Mouse (Mus musculus) embryonic facial prominence, embryonic 13.5 days (tissue): ENCODE data around the gene Rap1gap. TPM values are rescaled to one million over a fixed set of nuclear protein-coding genes. Genes with fewer than 3 reads are reported as not detected.
A peak's percentile ranks its signal among the peaks of the same experiment; 100 is the strongest.

Experiments used
- ATAC-seq: fragments of 200-750 bp; cut with Nextera tagmentation; 2 replicates; pipeline ENCODE4 v1.8.0; 2017; ENCODE audit warnings: low read depth; ENCODE audit not compliant: insufficient number of reproducible peaks, insufficient read depth, low FRiP score, low TSS enrichment
- H3K27ac ChIP-seq: fragments of 300-500 bp; sonication (generic); 2 replicates; pipeline ENCODE4 v1.5.1; 2015; ENCODE audit warnings: moderate library complexity, mild to moderate bottlenecking, inconsistent platforms
- H3K27me3 ChIP-seq: fragments of 300-500 bp; sonication (generic); 2 replicates; pipeline ENCODE4 v1.6.1; 2015; ENCODE audit warnings: mild to moderate bottlenecking, inconsistent platforms
- H3K36me3 ChIP-seq: fragments of 300-500 bp; sonication (generic); 2 replicates; pipeline ENCODE4 v1.6.1; 2015; ENCODE audit warnings: mild to moderate bottlenecking, inconsistent platforms
- H3K4me1 ChIP-seq: fragments of 300-500 bp; sonication (generic); 2 replicates; pipeline ENCODE4 v1.6.1; 2015; ENCODE audit warnings: inconsistent platforms
- H3K4me2 ChIP-seq: fragments of 300-500 bp; sonication (generic); 2 replicates; pipeline ENCODE4 v1.6.1; 2015; ENCODE audit warnings: moderate library complexity, mild to moderate bottlenecking, inconsistent platforms
- H3K4me3 ChIP-seq: fragments of 300-500 bp; sonication (generic); 2 replicates; pipeline ENCODE4 v1.5.1; 2015; ENCODE audit warnings: mild to moderate bottlenecking, inconsistent platforms
- H3K9ac ChIP-seq: fragments of 300-500 bp; sonication (generic); 2 replicates; pipeline ENCODE4 v1.6.1; 2015; ENCODE audit warnings: mild to moderate bottlenecking, inconsistent platforms
- H3K9me3 ChIP-seq: fragments of 300-500 bp; sonication (generic); 2 replicates; pipeline ENCODE4 v1.6.1; 2016; ENCODE audit warnings: inconsistent platforms
- WGBS: fragments of 180-500 bp; shearing (Covaris S2); methylation state at CpG from one replicate; pipeline ENCODE4 v1.1.7; 2015; ENCODE audit warnings: mixed read lengths; 5-methylcytosine and 5-hydroxymethylcytosine counted together
- polyA plus RNA-seq: library from polyadenylated mRNA; unstranded; fragments of >200 nt; fragmentation: Nextera tagmentation; extraction: Ambion mirVana; gene quantifications from 2 replicates; pipeline ENCODE4 v1.2.1, GENCODE M21; 2015

Gene Rap1gap
- polyA plus RNA-seq, 1 experiment from 2014 or later: 15.7 TPM

GRCm38 (mm10) chr4:137646262-137646661, 18.3 kb upstream of the Rap1gap start:
- H3K36me3 ChIP-seq: peaks cover 85% of the 10 kb centered on the region

GRCm38 (mm10) chr4:137647648-137648047, 16.9 kb upstream of the Rap1gap start:
- Histone ChIP-seq H3K9ac (no peak overlapping the region), H3K4me2 (no peak overlapping the region), H3K9me3 (no peaks in the 10 kb centered on the region), H3K27ac (no peak overlapping the region), H3K36me3 (peaks cover 97% of the 10 kb centered on the region), H3K27me3 (no peaks in the 10 kb centered on the region), H3K4me1 (peaks cover 24% of the 10 kb centered on the region), H3K4me3 (no peak overlapping the region)
- 31% methylated on average over 6 of the region's 6 CpGs for WGBS
- ATAC-seq: no peak

More at GRCm38 (mm10) chr4:137646262-137646661, 18.3 kb upstream of the Rap1gap start:
- Histone ChIP-seq H3K4me2 (no peak overlapping the region), H3K27me3 (no peaks in the 10 kb centered on the region), H3K9ac (no peak overlapping the region), H3K9me3 (no peaks in the 10 kb centered on the region), H3K4me3 (no peak overlapping the region), H3K4me1 (peaks cover 24% of the 10 kb centered on the region), H3K27ac (no peak overlapping the region)
- ATAC-seq: no peak

GRCm38 (mm10) chr4:137648230-137648629, 16.3 kb upstream of the Rap1gap start:
- H3K4me2 ChIP-seq: no peak overlapping the region
- H3K4me3 ChIP-seq: no peak overlapping the region
- peak overlapping the region; percentile 30 for H3K27ac ChIP-seq
- no peaks in the 10 kb centered on the region for H3K27me3 ChIP-seq
- H3K9me3 ChIP-seq: no peaks in the 10 kb centered on the region
- H3K4me1 ChIP-seq: peaks cover 24% of the 10 kb centered on the region
- H3K36me3 ChIP-seq: peaks cover 97% of the 10 kb centered on the region
- WGBS: 67% methylated on average over 9 of the region's 9 CpGs
- no peak for ATAC-seq
- no peak overlapping the region for H3K9ac ChIP-seq

- Histone ChIP-seq H3K27ac (no peak overlapping the region), H3K27me3 (no peaks in the 10 kb centered on the region), H3K9me3 (no peaks in the 10 kb centered on the region), H3K9ac (no peak overlapping the region), H3K4me1 (peaks cover 28% of the 10 kb centered on the region), H3K4me2 (no peak overlapping the region), H3K4me3 (no peak overlapping the region), H3K36me3 (peaks cover 99% of the 10 kb centered on the region)
- WGBS: 72% methylated on average over 5 of the region's 5 CpGs
- no peak for ATAC-seq
Measured at GRCm38 (mm10) chr4:137650912-137651311, 13.6 kb upstream of the Rap1gap start.

GRCm38 (mm10) chr4:137652835-137653346, 11.6 kb upstream of the Rap1gap start:
- H3K4me3 ChIP-seq: no peak overlapping the region
- peaks cover 15% of the 10 kb centered on the region for H3K4me1 ChIP-seq
- no peaks in the 10 kb centered on the region for H3K9me3 ChIP-seq
- H3K4me2 ChIP-seq: no peak overlapping the region
- ATAC-seq: no peak
- WGBS: 92% methylated on average over 5 of the region's 5 CpGs
- H3K27ac ChIP-seq: no peak overlapping the region
- peaks cover 99% of the 10 kb centered on the region for H3K36me3 ChIP-seq
- H3K27me3 ChIP-seq: no peaks in the 10 kb centered on the region
- no peak overlapping the region for H3K9ac ChIP-seq

DNA sequence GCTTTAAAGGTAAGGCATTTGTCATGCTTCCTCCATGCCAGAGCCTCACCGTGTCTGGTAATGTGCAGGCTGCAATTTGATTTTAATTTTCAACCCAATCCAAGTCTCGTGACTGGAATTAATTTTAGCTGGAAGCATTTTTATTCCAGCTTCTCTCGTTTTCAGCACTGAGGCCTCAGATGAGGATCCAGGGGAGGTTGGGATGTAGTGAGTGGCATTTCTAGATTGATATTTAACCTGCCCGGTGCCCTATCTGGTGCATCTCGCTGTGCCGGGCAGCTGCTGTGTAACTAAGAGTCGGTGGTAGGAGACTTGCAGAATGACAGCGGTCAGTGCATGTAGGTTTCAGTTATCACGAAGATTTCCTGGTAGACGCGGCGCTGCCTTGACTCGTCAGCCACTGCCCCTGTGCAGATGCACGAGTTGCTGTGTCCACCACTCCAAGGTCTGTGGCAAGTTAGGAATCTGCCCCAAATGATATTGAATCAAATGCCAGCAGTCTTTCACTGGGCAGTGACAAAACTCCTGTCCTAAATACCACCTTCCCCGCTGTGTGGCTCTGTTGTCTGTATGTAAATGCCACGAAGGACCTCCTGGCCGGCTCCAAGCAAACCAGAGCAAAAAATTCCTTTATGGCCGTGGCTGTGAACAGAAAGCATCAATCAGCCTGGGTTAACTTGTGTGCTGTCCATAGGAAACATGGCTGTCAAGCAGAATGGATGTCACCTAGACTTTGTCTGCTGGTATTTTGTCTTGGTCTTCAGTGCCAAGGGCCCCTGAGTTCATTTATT, 9.1 kb upstream of the Rap1gap start:
- peaks cover 76% of the 10 kb centered on the region for H3K36me3 ChIP-seq
- H3K9ac ChIP-seq: no peak overlapping the region
- H3K9me3 ChIP-seq: no peaks in the 10 kb centered on the region
- H3K4me2 ChIP-seq: no peak overlapping the region
- no peak overlapping the region for H3K4me3 ChIP-seq
- H3K27me3 ChIP-seq: no peaks in the 10 kb centered on the region
- H3K4me1 ChIP-seq: peaks cover 7% of the 10 kb centered on the region; the same call in 1 of the 2 replicates
- 80% methylated on average over 18 of the region's 18 CpGs for WGBS
- H3K27ac ChIP-seq: no peak overlapping the region
- no peak for ATAC-seq

- ATAC-seq: no peak
- Histone ChIP-seq H3K27me3 (no peaks in the 10 kb centered on the region), H3K9ac (no peak overlapping the region), H3K4me2 (no peak overlapping the region), H3K9me3 (no peaks in the 10 kb centered on the region), H3K4me3 (no peak overlapping the region), H3K36me3 (peaks cover 53% of the 10 kb centered on the region), H3K4me1 (peaks cover 13% of the 10 kb centered on the region; the same call in 1 of the 2 replicates), H3K27ac (no peak overlapping the region)
- 93% methylated on average over 8 of the region's 8 CpGs for WGBS
Measured at GRCm38 (mm10) chr4:137657674-137658073, 6.9 kb upstream of the Rap1gap start.

DNA sequence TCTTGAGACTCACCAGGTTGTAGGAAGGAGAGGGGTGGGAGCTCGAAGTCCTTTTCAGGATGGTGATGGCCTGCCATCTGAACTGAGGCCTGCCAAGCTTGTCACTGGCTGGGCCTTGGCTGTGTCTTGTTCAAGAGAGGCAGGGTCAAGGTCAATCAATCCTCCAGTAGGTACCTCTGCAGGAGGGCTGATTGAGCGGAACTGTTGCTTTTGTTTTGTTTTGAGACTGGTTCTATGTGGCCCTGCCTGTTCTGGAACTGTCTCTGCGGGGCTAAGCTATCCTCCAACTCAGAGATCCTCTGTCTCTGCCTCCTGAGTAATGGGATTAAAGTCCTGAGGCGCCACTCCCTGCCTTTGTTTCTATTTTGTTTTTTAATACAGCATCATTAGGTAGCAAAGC, 5.0 kb upstream of the Rap1gap start:
- Histone ChIP-seq H3K4me2 (no peak overlapping the region), H3K9ac (no peak overlapping the region), H3K4me3 (no peak overlapping the region), H3K4me1 (peaks cover 22% of the 10 kb centered on the region), H3K27ac (no peak overlapping the region), H3K36me3 (peaks cover 35% of the 10 kb centered on the region), H3K9me3 (no peaks in the 10 kb centered on the region), H3K27me3 (peaks cover 15% of the 10 kb centered on the region)
- no peak for ATAC-seq
- WGBS: 82% methylated on average over 4 of the region's 4 CpGs

DNA sequence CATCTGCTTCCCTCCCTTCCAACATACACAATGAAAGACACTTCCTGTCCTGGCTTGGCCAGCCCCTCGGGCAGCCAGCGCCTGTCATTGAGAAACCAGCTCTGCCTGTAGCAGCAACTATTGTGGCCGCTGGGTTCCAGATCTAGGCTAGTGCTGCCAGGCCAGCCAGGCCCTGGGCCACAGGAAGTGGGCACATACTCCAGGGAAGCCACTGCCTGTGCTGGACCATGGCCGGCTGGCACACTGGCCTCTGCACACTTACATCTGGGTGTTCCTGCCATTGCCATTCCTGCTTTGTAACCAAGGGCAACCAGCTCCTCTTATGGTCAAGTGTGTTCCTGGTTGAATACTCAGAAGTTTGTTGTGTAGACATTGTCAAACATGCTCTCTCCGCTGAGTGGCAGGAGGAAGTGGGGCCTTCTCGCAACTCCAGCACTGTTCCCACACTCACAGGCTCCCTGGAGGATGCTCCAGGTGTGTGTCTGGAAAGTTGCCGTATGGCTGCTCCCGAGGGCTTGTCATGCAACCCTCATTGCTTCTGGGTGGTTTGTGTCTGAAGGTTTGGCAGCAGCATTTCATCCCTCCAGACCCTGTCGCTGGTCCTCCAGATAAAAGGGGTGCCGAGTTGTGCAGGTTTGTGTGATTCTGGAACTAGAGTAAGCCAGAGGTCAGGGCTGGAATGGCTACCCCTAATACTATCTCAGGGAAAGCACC, 4.0 kb upstream of the Rap1gap start:
- Histone ChIP-seq H3K27ac (peak overlapping the region; percentile 66; the same call in 1 of the 2 replicates), H3K36me3 (peaks cover 25% of the 10 kb centered on the region), H3K4me1 (peaks cover 29% of the 10 kb centered on the region), H3K9me3 (no peaks in the 10 kb centered on the region), H3K9ac (0 out of 2 replicates have a peak overlapping the region, but pooled peaks have one; percentile 27), H3K4me3 (no peak overlapping the region), H3K27me3 (peaks cover 24% of the 10 kb centered on the region), H3K4me2 (no peak overlapping the region)
- ATAC-seq: no peak
- 58% methylated on average over 10 of the region's 10 CpGs for WGBS

- ATAC-seq: no peak
- Histone ChIP-seq H3K4me3 (no peak overlapping the region), H3K4me2 (no peak overlapping the region), H3K27ac (peak overlapping the region; percentile 66; the same call in 1 of the 2 replicates), H3K9ac (no peak overlapping the region), H3K4me1 (peaks cover 29% of the 10 kb centered on the region), H3K9me3 (no peaks in the 10 kb centered on the region), H3K36me3 (peaks cover 19% of the 10 kb centered on the region), H3K27me3 (peaks cover 29% of the 10 kb centered on the region)
- WGBS: 49% methylated on average over 2 of the region's 2 CpGs
Measured at GRCm38 (mm10) chr4:137661078-137661450, 3.5 kb upstream of the Rap1gap start.

GRCm38 (mm10) chr4:137661547-137661946, 3.0 kb upstream of the Rap1gap start:
- ATAC-seq: no peak
- Histone ChIP-seq H3K27me3 (peaks cover 33% of the 10 kb centered on the region), H3K27ac (no peak overlapping the region), H3K4me3 (no peak overlapping the region), H3K36me3 (peaks cover 14% of the 10 kb centered on the region), H3K4me1 (peaks cover 29% of the 10 kb centered on the region), H3K9me3 (no peaks in the 10 kb centered on the region), H3K4me2 (no peak overlapping the region), H3K9ac (no peak overlapping the region)
- WGBS: 76% methylated on average over 6 of the region's 6 CpGs
